Mouse (Mus musculus) lung, postnatal 4 days (tissue): ENCODE measurements around the gene Mbnl2.
A peak's percentile ranks its signal among the peaks of the same experiment; 100 is the strongest.

Experiments
- DNase-seq, 2 experiments: peaks; one replicate each; pipeline ENCODE4 v3.0.0; 2021

Mbnl2 gene

GRCm38 (mm10) chr14:120275246-120276238, at the start of gene Mbnl2:
Gene Mbnl2, plus strand, starts transcription at chr14:120275669.
- DNase-seq, result peak; percentile 96 to 97

GRCm38 (mm10) chr14:120232076-120232496, 43.4 kb upstream of the Mbnl2 start:
- DNase-seq, result no peak

GRCm38 (mm10) chr14:120235610-120236009, 39.9 kb upstream of the Mbnl2 start:
- peak; percentile 13 to 37 for DNase-seq

GRCm38 (mm10) chr14:120238501-120238900, 37.0 kb upstream of the Mbnl2 start:
- no peak for DNase-seq

GRCm38 (mm10) chr14:120240209-120240608, 35.3 kb upstream of the Mbnl2 start:
- no peak for DNase-seq

GRCm38 (mm10) chr14:120242711-120243110, 32.8 kb upstream of the Mbnl2 start:
- no peak for DNase-seq

- no peak for DNase-seq
Observed at GRCm38 (mm10) chr14:120245081-120245705, 30.3 kb upstream of the Mbnl2 start.

GRCm38 (mm10) chr14:120253331-120253730, 22.1 kb upstream of the Mbnl2 start:
- no peak for DNase-seq

- no peak for DNase-seq
Observed at GRCm38 (mm10) chr14:120256146-120256545, 19.3 kb upstream of the Mbnl2 start.

- DNase-seq, result no peak
Observed at GRCm38 (mm10) chr14:120256623-120257384, 18.7 kb upstream of the Mbnl2 start.

- no peak for DNase-seq
Observed at GRCm38 (mm10) chr14:120257483-120257882, 18.0 kb upstream of the Mbnl2 start.

GRCm38 (mm10) chr14:120259426-120259825, 16.0 kb upstream of the Mbnl2 start:
- no peak for DNase-seq

GRCm38 (mm10) chr14:120261606-120262005, 13.9 kb upstream of the Mbnl2 start:
- DNase-seq, result no peak

- DNase-seq, result no peak
Observed at GRCm38 (mm10) chr14:120262660-120263379, 12.6 kb upstream of the Mbnl2 start.

GRCm38 (mm10) chr14:120263380-120264135, 11.9 kb upstream of the Mbnl2 start:
- peak in 1 of 2 experiments; percentile 64 for DNase-seq

- no peak for DNase-seq
Observed at GRCm38 (mm10) chr14:120265886-120266285, 9.6 kb upstream of the Mbnl2 start.

- DNase-seq, result no peak
Observed at GRCm38 (mm10) chr14:120267130-120267529, 8.3 kb upstream of the Mbnl2 start.

GRCm38 (mm10) chr14:120270031-120270430, 5.4 kb upstream of the Mbnl2 start:
- no peak for DNase-seq

GRCm38 (mm10) chr14:120270633-120271032, 4.8 kb upstream of the Mbnl2 start:
- DNase-seq, result no peak

GRCm38 (mm10) chr14:120271096-120271495, 4.4 kb upstream of the Mbnl2 start:
- no peak for DNase-seq

GRCm38 (mm10) chr14:120273766-120274165, 1.7 kb upstream of the Mbnl2 start:
- no peak for DNase-seq

GRCm38 (mm10) chr14:120274746-120275145, 723 bp upstream of the Mbnl2 start:
- DNase-seq, result no peak
